Mouse (Mus musculus): ENCODE measurements around the gene Ralgps2.

GRCm38 (mm10) chr1:156922921-156923320 is 16.5 kb downstream of the Ralgps2 start:
- TF ChIP-seq POLR2A (IDR thresholded peaks at IDR 0.05; ENCODE audit: low read depth, low read length) (no peak), CTCF (conservative IDR thresholded peaks at IDR 0.05; ENCODE audit: insufficient read depth, insufficient read length, low read depth, low read length) (no peak)
